Mouse (Mus musculus): Measurements from ENCODE around the gene Smim7. TPM values are rescaled to one million over a fixed set of nuclear protein-coding genes. Genes with fewer than 3 reads are reported as not detected.
A peak's percentile ranks its signal among the peaks of the same experiment; 100 is the strongest.

The Smim7 gene
- polyA plus RNA-seq, 1 experiment from 2014 or later: 90.1 TPM

GRCm38 (mm10) chr8:72547802-72548643, 22.9 kb downstream of the Smim7 start, which contains the start of gene Med26:
Med26 (minus strand) TSS chr8:72548270.
- DNase-seq (ENCODE audit: low spot score): peak; percentile 97

- DNase-seq (ENCODE audit: low spot score): peak; percentile 37
Measured at GRCm38 (mm10) chr8:72547122-72547801, 23.6 kb downstream of the Smim7 start.

GRCm38 (mm10) chr8:72539234-72539633, 31.7 kb downstream of the Smim7 start:
- DNase-seq (ENCODE audit: low spot score): peak; percentile 18

GRCm38 (mm10) chr8:72534888-72535287, 36.0 kb downstream of the Smim7 start:
- DNase-seq (ENCODE audit: low spot score): no peak

GRCm38 (mm10) chr8:72532103-72532502, 38.8 kb downstream of the Smim7 start:
- DNase-seq (ENCODE audit: low spot score): no peak

- DNase-seq (ENCODE audit: low spot score): no peak
Measured at GRCm38 (mm10) chr8:72521888-72522287, 49.0 kb downstream of the Smim7 start.

- DNase-seq (ENCODE audit: low spot score): no peak
Measured at GRCm38 (mm10) chr8:72517421-72517988, 53.4 kb downstream of the Smim7 start.

Small RNA genes lying within 50 kb of the gene (microRNA-seq; reads per million reads assigned to microRNA genes)
- gene Gm28019 (ENCODE audit: borderline number of aligned reads): not detected

Other genes starting within 250 kb of the Smim7 start
- gene Eps15l1, start 149.6 kb downstream of the Smim7 start, polyA plus RNA-seq (2015; fragmentation: Nextera tagmentation; extraction: Ambion mirVana): 35.3 and 35.9 TPM in 2 replicates
- gene Calr3, start 127.2 kb downstream of the Smim7 start, polyA plus RNA-seq (2015; fragmentation: Nextera tagmentation; extraction: Ambion mirVana): 1.4 TPM in 2 replicates
- gene 1700030K09Rik, start 127.2 kb downstream of the Smim7 start, polyA plus RNA-seq (2015; fragmentation: Nextera tagmentation; extraction: Ambion mirVana): 8.0 and 8.4 TPM in 2 replicates
- gene Cherp, start 95.9 kb downstream of the Smim7 start, polyA plus RNA-seq (2015; fragmentation: Nextera tagmentation; extraction: Ambion mirVana): 36.7 and 41.3 TPM in 2 replicates
- 11.9 and 13.8 TPM in 2 replicates for gene Slc35e1, start 78.5 kb downstream of the Smim7 start, polyA plus RNA-seq (2015; fragmentation: Nextera tagmentation; extraction: Ambion mirVana)
- gene Med26, start 22.8 kb downstream of the Smim7 start, polyA plus RNA-seq (2015; fragmentation: Nextera tagmentation; extraction: Ambion mirVana): 12.7 and 15.1 TPM in 2 replicates
- 9.7 and 10.6 TPM in 2 replicates for gene Tmem38a, start 967 bp upstream of the Smim7 start, polyA plus RNA-seq (2015; fragmentation: Nextera tagmentation; extraction: Ambion mirVana)
- gene Nwd1, start 75.6 kb upstream of the Smim7 start, polyA plus RNA-seq (2015; fragmentation: Nextera tagmentation; extraction: Ambion mirVana): 2.3 and 3.1 TPM in 2 replicates
- 463 and 506 TPM in 2 replicates for gene Sin3b, start 152.2 kb upstream of the Smim7 start, polyA plus RNA-seq (2015; fragmentation: Nextera tagmentation; extraction: Ambion mirVana)
- 4.6 and 6.5 TPM in 2 replicates for gene F2rl3, start 190.8 kb upstream of the Smim7 start, polyA plus RNA-seq (2015; fragmentation: Nextera tagmentation; extraction: Ambion mirVana)